Mouse (Mus musculus) left cerebral cortex, adult 2 months (tissue): Measurements from ENCODE around the gene Gm26965. TPM values are rescaled to one million over a fixed set of nuclear protein-coding genes. Genes with fewer than 3 reads are reported as not detected.

Experiments
- DNase-seq, 2 experiments: peaks; one replicate each; pipeline ENCODE4 v3.0.0; 2021 to 2022; ENCODE audit warnings: low spot score in 2 of 2, mixed read lengths in 1 of 2; ENCODE audit errors: extremely low spot score in 1 of 2
- H3K27ac ChIP-seq: fragments of 200-600 bp; 2 replicates; pipeline ENCODE4 v1.8.1; 2022
- H3K4me3 ChIP-seq: fragments of 200-600 bp; 2 replicates; pipeline ENCODE4 v1.8.1; 2022
- CTCF ChIP-seq: fragments of 200-600 bp; IDR thresholded peaks from 2 replicates; pipeline ENCODE4 v1.8.1; 2022; ENCODE audit warnings: antibody characterized with exemption, mild to moderate bottlenecking, moderate library complexity
- intact Hi-C: fragments of 180-260 bp; cut with DNase I; formaldehyde crosslinking; loops from one replicate; pipeline ENCODE4 v1.15.1; 2025
- long read RNA-seq, 2 experiments: library from polyadenylated mRNA; stranded (forward); transcript quantifications; one replicate each; pipeline ENCODE4 v2.0.0; 2021; ENCODE audit warnings: borderline mapping rate in 2 of 2
- total RNA-seq, 2 experiments: library from RNA; stranded (reverse); gene quantifications; 2 replicates each; pipeline ENCODE4 v1.2.3; 2021

Gene Gm26965
- total RNA-seq, result under 1 TPM in 1 of 2 experiments, not detected in 1; 0.86 TPM
- long read RNA-seq, experiment 1, partial matches to known transcripts, result 0 of 3 reads
- long read RNA-seq, experiment 1, other reads (novel, unspliced or antisense), result 2 of 3 reads
- long read RNA-seq, experiment 2, partial matches to known transcripts, result 0 of 2 reads
- long read RNA-seq, experiment 2, other reads (novel, unspliced or antisense), result 2 of 2 reads

DNA sequence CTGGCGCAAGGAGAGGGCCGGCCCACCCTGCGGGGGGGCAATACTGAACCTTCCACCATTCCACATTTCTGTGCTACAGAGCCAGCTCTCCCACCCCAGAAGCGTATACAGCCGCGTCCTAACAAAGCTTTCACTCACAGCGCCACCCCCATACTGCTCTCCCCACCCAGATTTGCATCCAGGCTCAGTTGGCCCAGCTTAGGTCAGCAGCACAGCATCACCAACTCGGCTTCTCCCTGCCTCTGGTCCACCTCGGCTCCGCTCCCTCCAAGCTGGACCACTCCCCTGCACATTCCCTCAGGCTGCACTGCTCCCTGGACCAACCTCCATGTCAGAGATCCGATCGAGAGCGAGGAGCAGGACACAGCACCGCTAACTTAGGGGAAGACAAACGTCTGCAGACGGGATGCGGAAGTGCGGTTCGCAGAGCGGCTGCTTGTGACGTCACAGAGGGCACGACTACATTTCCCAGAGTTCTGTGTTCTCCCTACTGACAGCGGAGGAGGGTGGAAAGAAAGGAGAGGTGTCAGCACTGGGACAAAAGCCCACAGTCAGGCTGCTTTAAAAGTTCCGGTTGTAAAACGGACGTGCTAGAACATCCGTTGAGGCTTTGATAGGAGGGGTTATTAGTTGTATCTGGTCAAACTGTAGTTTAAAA lies at the start of gene Gm26965, which contains the start of gene Zfp87:
Gene Gm26965 (minus strand): TSS at position 399 of the 658 bp plus-strand sequence.
Gene Zfp87 (minus strand): TSS at position 425 of the 658 bp plus-strand sequence.
- DNase-seq, result peak; percentile 91 to 92
- H3K27ac ChIP-seq, result peak within 1 kb of the TSS; percentile 70
- H3K4me3 ChIP-seq, result peak within 1 kb of the TSS; percentile 76
- TF ChIP-seq CTCF, result no peak; the same call in 1 of the 2 replicates
- intact Hi-C loops, result loop anchor here (1.0 kb wide), 2 partner anchors 26 to 203 kb away; partner anchors contain the start of genes Zfp58 and Zfp65

DNA sequence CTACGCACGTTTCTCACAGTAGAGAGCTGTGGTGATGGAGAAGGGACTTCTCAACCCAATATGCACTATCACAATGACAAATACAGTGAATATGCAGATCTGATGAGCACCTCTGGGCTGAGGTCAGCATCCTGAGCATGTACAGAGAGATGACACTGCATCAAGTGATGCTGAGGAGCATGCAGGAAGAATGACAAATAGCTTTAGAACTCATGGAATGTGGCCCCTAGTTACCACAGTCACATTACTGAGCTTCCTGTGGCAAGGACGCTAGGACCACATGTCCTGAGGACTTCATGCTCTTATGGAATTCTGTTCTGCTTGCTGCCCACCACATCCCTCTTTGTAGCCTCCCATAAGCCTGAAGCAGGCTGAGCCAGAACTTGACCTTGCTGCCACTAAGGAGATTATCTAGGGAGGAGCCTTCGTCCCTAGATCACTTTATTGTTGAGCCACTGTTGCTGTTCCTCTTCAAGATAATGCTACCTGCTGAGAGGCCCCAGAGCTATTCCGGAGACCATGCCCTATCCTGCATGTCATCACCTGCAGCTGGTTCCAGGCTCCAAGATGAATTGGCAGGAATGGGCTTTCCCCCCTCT lies 46.7 kb upstream of the Gm26965 start:
- TF ChIP-seq CTCF, result no peak
- Histone ChIP-seq H3K4me3 (no peak overlapping the region), H3K27ac (no peak overlapping the region)
- intact Hi-C loops, result no loop called here
- DNase-seq, result no peak

DNA sequence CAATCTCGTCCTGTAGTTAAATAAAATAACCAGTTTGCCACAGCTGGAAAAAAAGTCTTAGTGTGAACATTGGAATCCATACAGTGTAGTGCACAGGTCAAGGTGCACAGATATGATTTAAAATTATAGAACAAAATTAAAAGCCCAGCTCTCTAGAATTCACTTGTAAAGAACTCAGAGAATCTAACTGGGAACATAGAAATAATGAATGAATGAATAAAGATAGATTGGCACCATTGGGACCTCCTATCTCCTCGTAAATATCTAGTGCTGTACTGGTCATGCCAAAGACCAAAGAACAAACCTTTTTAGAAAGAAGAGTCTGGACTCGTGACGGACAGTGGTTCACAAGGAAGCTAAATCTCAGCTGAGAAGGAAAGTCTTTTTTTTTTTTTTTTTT lies 27.8 kb upstream of the Gm26965 start, which contains the start of gene Zfp748:
Gene Zfp748 (minus strand): TSS at position 101 of the 400 bp plus-strand sequence.
- TF ChIP-seq CTCF, result no peak
- Histone ChIP-seq H3K27ac (peak within 1 kb of the TSS; percentile 90), H3K4me3 (peak within 1 kb of the TSS; percentile 82)
- no peak for DNase-seq
- intact Hi-C loops, result loop anchor here (1.0 to 10.0 kb wide), 3 partner anchors 56 to 359 kb away; partner anchors contain the start of genes Zfp455, Zfp457 and Zfp729b

DNA sequence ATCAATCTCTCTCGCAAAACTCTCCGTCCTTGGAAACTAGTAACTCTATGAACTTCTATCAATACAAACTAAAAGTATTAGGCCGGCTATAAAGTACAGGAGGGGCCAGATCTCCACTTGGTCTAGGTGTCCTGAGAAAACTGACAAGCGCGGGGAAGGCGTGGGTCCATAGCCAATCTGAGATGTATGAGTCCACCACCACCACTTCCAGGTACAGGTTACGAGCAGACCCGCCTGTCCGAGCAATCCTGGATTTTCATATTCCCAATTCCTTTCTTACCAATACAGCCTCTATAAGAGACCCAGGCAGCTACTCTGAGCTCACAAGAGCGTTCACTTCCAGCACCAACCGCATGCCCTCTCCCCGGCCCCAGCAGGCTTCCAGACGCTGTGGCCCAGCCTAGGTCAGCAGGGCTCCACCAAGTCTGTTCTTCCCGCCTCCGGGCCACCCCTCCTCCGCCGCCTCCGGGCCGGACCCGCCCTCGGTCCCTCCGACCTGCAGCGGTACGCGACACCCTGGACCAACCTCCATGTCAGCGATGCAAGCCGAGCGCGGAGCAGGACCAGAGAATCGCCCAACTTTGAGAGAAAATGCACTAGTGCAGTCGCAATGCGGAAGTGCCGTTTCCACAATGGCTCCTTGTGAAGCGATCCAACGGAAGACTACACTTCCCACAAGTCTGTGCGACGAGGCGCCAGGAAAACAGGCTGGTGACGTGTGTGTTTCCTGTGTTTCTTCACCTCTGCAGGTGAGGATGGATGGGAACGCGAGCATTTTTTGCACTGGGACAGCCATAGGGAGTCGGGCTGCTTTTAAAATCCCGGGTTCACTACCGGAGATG lies 26.8 kb upstream of the Gm26965 start:
- TF ChIP-seq CTCF, result no peak; the same call in 1 of the 2 replicates
- Histone ChIP-seq H3K27ac (peak overlapping the region; percentile 90), H3K4me3 (peak overlapping the region; percentile 82)
- intact Hi-C loops, result loop anchor here (1.0 to 10.0 kb wide), 3 partner anchors 57 to 358 kb away; partner anchors contain the start of genes Zfp455, Zfp457 and Zfp729b
- peak; percentile 83 to 87 for DNase-seq

DNA sequence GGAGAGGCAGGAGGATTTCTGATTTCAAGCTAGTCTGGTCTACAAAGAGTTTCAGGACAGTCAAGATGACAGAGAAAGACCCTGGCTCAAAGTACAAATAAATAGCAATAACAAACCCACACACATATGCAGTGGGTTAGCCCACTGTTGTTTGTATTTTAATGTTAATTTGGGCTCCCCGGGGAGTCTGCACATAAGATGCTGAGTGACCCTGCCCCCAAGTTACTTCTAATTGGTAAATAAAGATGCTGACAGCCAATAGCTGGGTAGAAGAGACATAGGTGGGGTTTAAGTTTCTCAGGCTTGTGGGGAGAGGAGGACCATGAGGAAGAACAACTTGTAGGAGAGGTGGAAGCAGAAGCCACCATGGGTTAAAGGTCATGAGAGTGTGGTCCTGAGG lies 20.0 kb upstream of the Gm26965 start:
- intact Hi-C loops, result no loop called here
- no peak overlapping the region for H3K4me3 ChIP-seq
- DNase-seq, result no peak
- no peak for TF ChIP-seq CTCF
- no peak overlapping the region for H3K27ac ChIP-seq

DNA sequence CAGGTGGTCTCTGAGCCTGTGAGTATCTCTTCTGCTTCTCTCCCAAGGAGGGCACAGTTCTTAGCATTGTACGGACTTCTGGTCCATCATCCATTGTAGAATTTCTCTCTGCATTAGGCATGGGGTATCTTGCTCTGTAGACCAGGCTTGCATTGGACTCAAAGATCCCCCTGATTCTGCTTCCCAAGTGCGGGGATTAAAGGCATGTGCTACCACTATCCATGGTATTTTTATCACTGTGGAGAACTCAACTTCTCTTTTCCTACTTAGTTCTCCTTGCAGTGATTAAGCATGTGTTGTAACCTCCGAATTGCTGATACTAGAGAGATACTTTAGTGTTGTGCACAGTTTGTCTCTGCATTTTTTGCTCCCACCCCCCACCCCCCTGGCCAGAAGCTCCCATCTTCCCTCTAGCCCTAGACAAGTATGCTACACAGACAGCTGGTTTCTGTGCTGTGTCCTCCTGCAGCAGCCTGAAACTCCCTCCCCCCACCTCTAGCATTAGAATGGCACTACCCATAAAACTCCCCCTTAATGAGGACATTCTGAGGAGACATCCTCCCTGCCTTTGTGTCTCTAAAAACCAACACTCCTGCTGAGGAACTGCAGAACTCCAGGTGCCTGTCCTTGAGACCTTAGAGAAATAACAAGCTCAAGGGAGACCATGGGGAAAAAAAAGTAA lies 1.2 kb upstream of the Gm26965 start:
- intact Hi-C loops, result no loop called here
- no peak for TF ChIP-seq CTCF
- DNase-seq, result no peak
- H3K4me3 ChIP-seq, result no peak overlapping the region
- H3K27ac ChIP-seq, result no peak overlapping the region

DNA sequence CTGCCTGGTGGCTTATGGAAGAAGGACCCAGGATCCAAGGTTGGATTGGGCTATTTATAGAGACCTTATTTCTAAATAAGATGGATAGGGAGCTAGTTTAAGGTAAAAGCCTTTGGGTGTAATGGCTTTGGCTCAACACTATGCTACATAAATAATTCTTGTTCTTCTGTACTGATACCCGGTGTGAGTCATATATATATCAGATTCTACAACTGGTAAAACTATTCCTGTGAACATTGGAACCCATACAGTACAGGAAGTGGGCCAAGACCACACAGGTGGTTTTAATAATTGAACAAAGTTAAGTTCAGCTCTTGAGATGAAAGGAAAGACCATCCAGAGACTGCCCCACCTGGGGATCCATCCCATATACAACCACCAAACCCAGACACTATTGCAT lies 25.0 kb downstream of the Gm26965 start:
- H3K27ac ChIP-seq, result no peak overlapping the region
- peak overlapping the region; percentile 86 for H3K4me3 ChIP-seq
- intact Hi-C loops, result loop anchor here (1.0 to 10.0 kb wide), 3 partner anchors 17 to 254 kb away; partner anchors contain the start of genes Gm26965, Zfp85, Zfp87 and Zfp874b
- DNase-seq, result no peak
- no peak for TF ChIP-seq CTCF

DNA sequence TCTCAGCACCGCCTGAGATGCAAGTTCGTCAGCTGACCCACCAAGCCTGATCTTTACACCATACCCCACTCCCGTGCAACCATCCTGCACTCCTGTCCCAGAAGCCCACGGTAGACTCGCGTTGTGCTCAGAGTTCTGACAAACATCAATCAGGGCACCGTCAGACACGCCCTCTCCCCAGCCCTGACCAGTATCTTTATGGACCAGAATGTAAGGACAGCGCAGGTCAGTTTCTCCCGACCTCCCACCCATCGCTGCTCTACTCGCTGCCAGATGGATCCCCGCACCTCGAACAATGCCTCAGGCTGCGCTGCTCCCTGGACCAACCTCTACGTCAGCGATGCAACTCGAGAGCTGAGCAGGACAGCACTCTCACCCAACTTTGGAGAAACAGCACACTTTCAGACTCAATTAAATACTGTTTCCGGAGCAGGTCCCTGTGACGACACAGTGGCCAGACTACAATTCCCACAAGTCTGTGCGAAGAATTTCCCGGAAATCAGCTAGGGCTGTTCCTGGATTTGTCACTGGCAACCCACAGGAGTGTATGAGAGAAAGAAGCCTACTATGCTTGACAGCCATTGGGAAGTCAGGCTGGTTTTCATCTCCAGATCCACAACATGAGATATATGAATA lies 25.7 kb downstream of the Gm26965 start, which contains the start of gene Zfp58:
Gene Zfp58 (minus strand): TSS at position 472 of the 636 bp plus-strand sequence.
- DNase-seq, result peak; percentile 84 to 85
- peak within 1 kb of the TSS; percentile 86 for H3K4me3 ChIP-seq
- H3K27ac ChIP-seq, result peak within 1 kb of the TSS; percentile 7; the same call in 1 of the 2 replicates
- TF ChIP-seq CTCF, result no peak
- intact Hi-C loops, result loop anchor here (1.0 to 10.0 kb wide), 3 partner anchors 16 to 255 kb away; partner anchors contain the start of genes Gm26965, Zfp85, Zfp87 and Zfp874b

DNA sequence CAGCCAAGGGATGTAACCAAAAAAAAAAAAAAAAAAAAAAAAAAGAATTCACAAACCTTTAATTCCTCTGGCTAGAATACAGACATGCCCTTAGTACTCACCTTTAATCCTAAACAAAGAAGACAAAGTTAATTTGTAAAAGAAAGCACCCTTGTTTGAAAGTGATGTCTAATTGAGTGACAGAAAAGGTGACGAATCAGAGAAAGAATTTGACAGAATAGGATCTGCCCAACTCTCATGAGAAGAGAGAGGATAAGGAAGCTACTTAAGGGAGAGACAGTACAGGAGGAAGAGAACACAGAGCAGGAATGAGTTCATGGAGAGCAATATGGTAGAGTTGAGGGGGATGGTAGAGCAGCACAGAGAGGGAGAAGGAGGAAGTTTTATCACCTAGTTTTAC lies 30.3 kb downstream of the Gm26965 start:
- intact Hi-C loops, result no loop called here
- H3K4me3 ChIP-seq, result no peak overlapping the region
- no peak for TF ChIP-seq CTCF
- H3K27ac ChIP-seq, result no peak overlapping the region
- DNase-seq, result no peak

DNA sequence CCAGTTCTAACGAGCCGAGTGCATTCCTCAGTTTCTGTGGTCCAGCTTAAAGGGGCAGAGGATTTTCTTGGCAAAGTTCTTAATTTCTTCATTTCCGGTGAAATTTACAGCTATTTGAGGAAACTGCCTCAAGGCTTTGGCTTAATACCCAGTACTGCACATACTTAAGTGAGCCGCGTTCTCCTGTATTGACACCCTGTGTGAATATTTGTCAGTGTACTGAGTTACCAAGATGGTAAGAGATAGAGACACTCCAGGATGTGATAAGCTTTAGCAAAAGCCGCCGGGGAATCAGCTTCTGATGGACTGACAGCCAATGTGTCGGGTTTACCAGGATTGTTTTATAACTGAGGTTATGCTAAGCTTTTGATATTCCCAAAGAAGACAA lies 41.5 kb downstream of the Gm26965 start:
- H3K4me3 ChIP-seq, result peak overlapping the region; percentile 53
- no peak for DNase-seq
- TF ChIP-seq CTCF, result no peak
- intact Hi-C loops, result loop anchor here (1.0 to 2.0 kb wide), 2 partner anchors 16 to 34 kb away; partner anchors contain the start of genes Zfp58 and Zfp874a
- peak overlapping the region; percentile 94 for H3K27ac ChIP-seq
